Mouse (Mus musculus) olfactory bulb, adult 2 months (tissue): Measurements from ENCODE around the gene Cdkl2. TPM values are rescaled to one million over a fixed set of nuclear protein-coding genes. Genes with fewer than 3 reads are reported as not detected.

Experiments used
- H3K27ac ChIP-seq: fragments of 200-500 bp; 2 replicates; pipeline ENCODE4 v1.5.1; 2012; ENCODE audit warnings: low read depth, low read length; ENCODE audit not compliant: insufficient read depth
- H3K4me1 ChIP-seq: fragments of 200-500 bp; 2 replicates; pipeline ENCODE4 v1.6.1; 2012; ENCODE audit warnings: low read length; ENCODE audit not compliant: control insufficient read depth, insufficient read depth
- H3K4me3 ChIP-seq: fragments of 200-500 bp; 2 replicates; pipeline ENCODE4 v1.5.1; 2012; ENCODE audit warnings: mild to moderate bottlenecking, low read depth, low read length, moderate library complexity; ENCODE audit not compliant: insufficient read depth
- CTCF ChIP-seq: fragments of 200-500 bp; IDR thresholded peaks from 2 replicates; pipeline ENCODE4 v1.5.1; 2012; ENCODE audit warnings: low read depth, mild to moderate bottlenecking, low read length, moderate library complexity; ENCODE audit not compliant: insufficient read depth
- POLR2A ChIP-seq: fragments of 200-500 bp; IDR thresholded peaks from 2 replicates; pipeline ENCODE4 v1.6.1; 2012; ENCODE audit warnings: mild to moderate bottlenecking, low read depth, low read length, moderate library complexity; ENCODE audit not compliant: insufficient read depth
- WGBS: fragments of 180-500 bp; shearing (Covaris S2); methylation state at CpG from one replicate; pipeline ENCODE4 v1.1.7; 2018; 5-methylcytosine and 5-hydroxymethylcytosine counted together
- polyA plus RNA-seq: library from polyadenylated mRNA; stranded (reverse); fragments of >200 nt; gene quantifications from 2 replicates; pipeline ENCODE4 v1.2.4, GENCODE M21; 2012; ENCODE audit warnings: low replicate concordance; ENCODE audit not compliant: missing spikeins, insufficient read depth, insufficient read length

Cdkl2 gene
- polyA plus RNA-seq, 1 experiment: not detected

- under 1% methylated on average over 14 of the region's 14 CpGs for WGBS
- TF ChIP-seq CTCF (no peak), POLR2A (no peak)
- peak overlapping the region; percentile 92 for H3K27ac ChIP-seq
- peaks cover 3% of the 10 kb centered on the region; the same call in 1 of the 2 replicates for H3K4me1 ChIP-seq
- H3K4me3 ChIP-seq: peak overlapping the region; percentile 91
Measured at GRCm38 (mm10) chr5:91962259-91962638, 81.4 kb downstream of the Cdkl2 start.

- H3K27ac ChIP-seq: no peak overlapping the region
- 86% methylated on average over 1 of the region's 1 CpGs for WGBS
- TF ChIP-seq CTCF (no peak), POLR2A (no peak)
Measured at GRCm38 (mm10) chr5:91961370-91961769, 82.3 kb downstream of the Cdkl2 start.

GRCm38 (mm10) chr5:91960606-91961254 lies 83.0 kb downstream of the Cdkl2 start:
- TF ChIP-seq CTCF (no peak), POLR2A (no peak)
- no peak overlapping the region for H3K4me3 ChIP-seq
- H3K4me1 ChIP-seq: peaks cover 3% of the 10 kb centered on the region; the same call in 1 of the 2 replicates
- H3K27ac ChIP-seq: no peak overlapping the region
- WGBS: 33% methylated on average over 3 of the region's 3 CpGs

More at GRCm38 (mm10) chr5:91961370-91961769, 82.3 kb downstream of the Cdkl2 start:
- Histone ChIP-seq H3K4me1 (peaks cover 3% of the 10 kb centered on the region; the same call in 1 of the 2 replicates), H3K4me3 (no peak overlapping the region)

GRCm38 (mm10) chr5:91959986-91960385 lies 83.7 kb downstream of the Cdkl2 start:
- TF ChIP-seq CTCF (no peak), POLR2A (no peak)
- peaks cover 3% of the 10 kb centered on the region; the same call in 1 of the 2 replicates for H3K4me1 ChIP-seq
- WGBS: 78% methylated on average over 1 of the region's 1 CpGs
- no peak overlapping the region for H3K4me3 ChIP-seq
- no peak overlapping the region for H3K27ac ChIP-seq

GRCm38 (mm10) chr5:91959096-91959495 lies 84.6 kb downstream of the Cdkl2 start:
- H3K27ac ChIP-seq: no peak overlapping the region
- TF ChIP-seq CTCF (no peak), POLR2A (no peak)
- no peak overlapping the region for H3K4me3 ChIP-seq
- WGBS: 96% methylated on average over 1 of the region's 1 CpGs
- H3K4me1 ChIP-seq: peaks cover 3% of the 10 kb centered on the region; the same call in 1 of the 2 replicates

- Histone ChIP-seq H3K27ac (no peak overlapping the region), H3K4me1 (peaks cover 3% of the 10 kb centered on the region; the same call in 1 of the 2 replicates), H3K4me3 (no peak overlapping the region)
- WGBS: 95% methylated on average over 3 of the region's 3 CpGs
- TF ChIP-seq POLR2A (no peak), CTCF (no peak)
Measured at GRCm38 (mm10) chr5:91956991-91957760, 86.5 kb downstream of the Cdkl2 start.

Other genes with a start within 250 kb of the Cdkl2 start
- not detected in 2 replicates for gene Rchy1, start 80.8 kb downstream of the Cdkl2 start, polyA plus RNA-seq
- gene Odaph, start 56.4 kb downstream of the Cdkl2 start, polyA plus RNA-seq: not detected in 2 replicates
- 170 and 274 TPM in 2 replicates for gene G3bp2, start 39.8 kb upstream of the Cdkl2 start, polyA plus RNA-seq
- gene Uso1, start 94.1 kb upstream of the Cdkl2 start, polyA plus RNA-seq: not detected in 2 replicates
- not detected in 2 replicates for gene U90926, start 171.5 kb upstream of the Cdkl2 start, polyA plus RNA-seq
- gene Ppef2, start 212.4 kb upstream of the Cdkl2 start, polyA plus RNA-seq: not detected in 2 replicates
- gene Naaa, start 234.3 kb upstream of the Cdkl2 start, polyA plus RNA-seq: not detected in 2 replicates